Mouse (Mus musculus): ENCODE data around the gene Pdcd10. TPM values are rescaled to one million over a fixed set of nuclear protein-coding genes. Genes with fewer than 3 reads are reported as not detected.

Gene Pdcd10
- 67.7 and 69.5 TPM in 2 replicates for total RNA-seq (2015)
- 95.9 and 129 TPM in 2 replicates for total RNA-seq (2017)

- peak; percentile 86 for ATAC-seq (replicated peaks; ENCODE audit: poor library complexity)
Observed at GRCm38 (mm10) chr3:75556695-75557291, at the start of gene Pdcd10. TSS of gene Pdcd10 (minus strand) at chr3:75556856.

GRCm38 (mm10) chr3:75584898-75585297 lies 28.2 kb upstream of the Pdcd10 start:
- no peak for ATAC-seq (replicated peaks; ENCODE audit: poor library complexity)

DNA sequence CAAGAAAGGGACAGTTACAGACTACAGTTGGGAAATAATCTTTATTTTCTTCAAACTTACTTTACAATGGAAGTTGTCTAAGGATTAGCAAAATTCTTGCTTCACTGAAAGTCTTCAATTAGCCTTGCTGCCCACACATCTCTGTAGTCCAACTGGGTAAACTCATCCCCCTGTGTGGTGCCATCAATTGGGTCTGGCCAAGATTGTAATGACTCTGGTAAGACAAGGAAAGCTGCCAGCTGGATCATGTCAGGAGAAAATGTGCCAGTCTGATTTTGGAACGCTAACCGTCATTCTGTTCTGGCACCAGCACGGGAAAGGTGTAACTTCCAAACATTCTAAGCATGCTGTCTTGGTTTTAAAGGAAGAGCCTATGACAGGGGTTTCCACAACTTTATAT lies 26.6 kb upstream of the Pdcd10 start:
- no peak for ATAC-seq (replicated peaks; ENCODE audit: poor library complexity)

DNA sequence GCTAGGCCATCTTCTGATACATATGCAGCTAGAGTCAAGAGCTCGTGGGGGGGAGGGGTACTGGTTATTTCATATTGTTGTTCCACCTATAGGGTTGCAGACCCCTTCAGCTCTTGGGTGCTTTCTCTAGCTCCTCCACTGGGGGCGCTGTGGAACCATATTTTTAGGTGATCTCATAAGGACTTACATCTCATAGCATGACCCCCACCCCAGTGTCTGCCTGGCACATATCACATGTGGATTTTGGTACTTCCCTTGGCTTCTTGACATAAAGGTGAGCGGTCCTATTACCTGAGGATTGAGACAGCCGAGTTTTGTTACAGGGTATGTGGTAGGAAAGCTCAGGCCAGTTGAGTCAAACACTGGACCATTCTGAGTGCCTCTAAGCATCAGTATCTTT lies 22.7 kb upstream of the Pdcd10 start:
- peak; percentile 65 for ATAC-seq (replicated peaks; ENCODE audit: poor library complexity)

- ATAC-seq (replicated peaks; ENCODE audit: poor library complexity), result peak; percentile 46
Observed at GRCm38 (mm10) chr3:75575582-75575981, 18.9 kb upstream of the Pdcd10 start.

- ATAC-seq (replicated peaks; ENCODE audit: poor library complexity), result no peak
Observed at GRCm38 (mm10) chr3:75574074-75574473, 17.4 kb upstream of the Pdcd10 start.

DNA sequence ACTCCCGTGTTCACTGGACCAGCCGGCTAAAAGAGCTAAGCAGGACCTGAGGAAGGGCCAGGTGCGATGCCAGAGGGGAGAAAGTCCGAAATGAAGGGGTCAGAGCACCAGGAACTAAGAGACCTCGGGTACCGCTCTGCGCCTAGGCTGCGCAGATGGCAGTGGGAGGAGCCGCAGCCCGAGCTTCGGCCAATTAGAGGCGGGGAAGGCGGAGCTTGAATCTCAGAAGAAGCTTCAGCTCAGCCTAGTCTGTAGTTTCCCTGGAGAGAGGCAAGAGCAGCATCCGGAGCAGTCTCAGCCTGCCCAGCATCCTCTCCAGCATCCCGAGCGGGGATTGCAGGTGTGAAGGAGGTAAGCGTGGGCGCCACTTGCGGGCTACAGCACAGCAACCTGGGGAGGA lies 636 bp upstream of the Pdcd10 start, which contains the start of gene Serpini1:
Gene Serpini1, plus strand, starts transcription at position 256 of the 400 bp plus-strand sequence.
- ATAC-seq (replicated peaks; ENCODE audit: poor library complexity), result peak; percentile 74

DNA sequence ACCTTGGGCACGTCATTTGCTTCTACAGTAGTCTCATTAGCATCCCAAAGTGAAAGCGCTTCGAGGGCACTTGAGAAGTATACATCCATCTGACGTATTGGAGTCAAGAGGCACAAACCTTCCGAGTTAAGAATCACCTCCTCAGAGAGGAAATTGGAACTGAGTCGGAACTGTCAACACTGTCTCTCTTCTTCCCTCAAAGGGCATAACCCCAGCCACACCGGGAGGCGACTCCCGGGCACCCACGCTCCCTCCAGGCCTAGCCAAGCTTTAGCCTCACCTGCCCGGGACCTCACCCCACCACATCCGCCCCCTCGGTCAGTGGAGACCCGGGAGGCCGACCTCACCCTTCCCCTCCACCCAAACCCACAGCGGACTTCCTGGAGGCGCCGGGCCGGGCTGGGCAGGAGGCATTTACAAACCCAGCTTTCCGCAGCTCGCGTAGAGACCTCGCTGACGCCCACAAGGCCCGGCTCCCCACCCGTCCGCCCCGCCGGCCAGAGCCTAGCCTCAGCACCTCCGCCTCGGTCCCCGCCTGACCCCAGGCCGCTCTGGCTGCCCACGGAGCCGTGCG lies 448 bp downstream of the Pdcd10 start:
- peak; percentile 21 for ATAC-seq (replicated peaks; ENCODE audit: poor library complexity)

- ATAC-seq (replicated peaks; ENCODE audit: poor library complexity), result no peak
Observed at GRCm38 (mm10) chr3:75551248-75551647, 5.4 kb downstream of the Pdcd10 start.

DNA sequence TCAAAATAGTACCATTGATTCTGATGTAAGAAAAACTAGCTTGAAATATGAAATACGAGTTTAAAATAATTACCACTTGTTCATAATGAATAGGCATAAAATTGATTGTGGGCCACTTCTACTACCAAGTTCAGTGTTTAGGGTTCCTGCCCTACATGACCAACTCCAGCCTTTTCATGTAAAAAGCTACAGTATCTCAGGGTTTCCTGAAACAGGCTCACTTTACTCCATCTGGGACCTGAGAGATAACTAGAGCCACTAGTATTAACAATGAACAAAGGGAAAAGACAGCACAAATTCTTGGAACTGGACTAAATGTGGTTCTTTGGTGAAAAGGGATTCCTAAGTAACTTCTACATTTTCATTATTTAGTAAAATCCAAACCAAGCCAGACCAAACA lies 12.4 kb downstream of the Pdcd10 start:
- peak; percentile 77 for ATAC-seq (replicated peaks; ENCODE audit: poor library complexity)

DNA sequence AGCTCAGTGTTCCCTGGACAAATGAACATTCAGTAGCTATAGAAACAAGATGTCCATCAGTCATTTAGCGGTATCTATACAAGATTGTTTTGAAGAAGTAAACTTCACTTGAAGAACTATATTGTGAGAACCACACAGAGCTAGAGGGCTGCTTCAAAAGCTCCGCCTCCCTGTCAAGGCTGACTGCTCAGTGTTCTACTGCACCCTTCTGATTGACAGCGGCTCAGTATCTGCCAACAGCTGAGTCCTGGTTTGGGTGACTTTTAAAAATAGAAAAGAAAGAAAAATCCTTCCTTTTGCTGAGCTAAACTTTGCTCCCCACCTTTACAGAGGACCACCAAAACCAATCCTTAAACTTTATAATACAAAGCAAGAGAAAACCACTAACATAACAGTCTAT lies 13.8 kb downstream of the Pdcd10 start:
- peak; percentile 80 for ATAC-seq (replicated peaks; ENCODE audit: poor library complexity)

DNA sequence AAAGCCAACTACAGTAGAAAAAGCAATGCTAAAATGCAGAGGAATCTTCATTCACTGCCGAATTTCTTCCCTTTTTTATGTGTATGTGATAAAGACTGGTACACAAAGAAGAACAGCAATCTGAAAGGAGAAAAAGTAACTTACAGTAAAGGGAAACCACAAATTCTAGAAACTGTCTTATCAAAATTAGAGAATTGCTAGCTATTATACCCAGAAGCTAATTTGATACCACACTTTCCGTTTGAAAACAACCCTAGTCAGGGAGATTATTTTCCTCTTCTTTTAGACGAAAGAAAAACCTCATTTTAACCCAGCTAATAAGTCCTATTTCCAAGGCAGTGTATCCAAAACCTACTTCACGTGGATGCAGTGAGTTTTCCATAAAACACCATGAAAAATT lies 15.4 kb downstream of the Pdcd10 start:
- no peak for ATAC-seq (replicated peaks; ENCODE audit: poor library complexity)

- peak; percentile 76 for ATAC-seq (replicated peaks; ENCODE audit: poor library complexity)
Observed at GRCm38 (mm10) chr3:75534045-75534834, 22.4 kb downstream of the Pdcd10 start.

GRCm38 (mm10) chr3:75531074-75531473 lies 25.6 kb downstream of the Pdcd10 start:
- ATAC-seq (replicated peaks; ENCODE audit: poor library complexity), result no peak

GRCm38 (mm10) chr3:75522527-75522926 lies 34.1 kb downstream of the Pdcd10 start:
- no peak for ATAC-seq (replicated peaks; ENCODE audit: poor library complexity)

- no peak for ATAC-seq (replicated peaks; ENCODE audit: poor library complexity)
Observed at GRCm38 (mm10) chr3:75521314-75521713, 35.3 kb downstream of the Pdcd10 start.

DNA sequence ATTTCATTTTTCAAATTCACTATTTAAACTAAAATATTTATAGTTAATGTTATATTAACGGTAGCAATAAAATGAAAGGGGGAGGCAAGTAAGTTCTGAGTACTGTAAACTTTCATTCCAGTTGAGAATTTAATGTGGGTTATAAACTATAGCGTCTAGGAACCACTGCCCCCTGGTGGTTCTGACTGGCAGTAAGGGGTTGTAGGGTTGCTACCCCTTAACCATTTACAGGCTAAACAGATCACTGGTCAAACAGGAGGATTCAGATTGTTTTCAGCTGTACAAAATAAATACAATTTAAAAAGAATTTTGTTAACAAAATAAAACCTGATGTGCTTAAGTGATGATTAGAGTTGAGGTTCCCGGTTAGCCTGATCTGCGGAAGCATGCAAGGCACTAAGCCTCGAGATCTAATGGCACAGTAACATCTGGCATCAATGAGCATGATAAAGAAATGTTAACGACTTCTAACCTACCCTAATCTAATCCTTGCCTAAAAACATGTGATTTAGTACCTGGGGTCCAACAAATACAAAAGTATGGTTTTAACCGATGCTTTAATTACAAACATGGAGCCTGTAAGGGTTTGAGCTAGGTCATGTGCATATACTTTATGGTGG lies 38.9 kb downstream of the Pdcd10 start:
- peak; percentile 89 for ATAC-seq (replicated peaks; ENCODE audit: poor library complexity)

DNA sequence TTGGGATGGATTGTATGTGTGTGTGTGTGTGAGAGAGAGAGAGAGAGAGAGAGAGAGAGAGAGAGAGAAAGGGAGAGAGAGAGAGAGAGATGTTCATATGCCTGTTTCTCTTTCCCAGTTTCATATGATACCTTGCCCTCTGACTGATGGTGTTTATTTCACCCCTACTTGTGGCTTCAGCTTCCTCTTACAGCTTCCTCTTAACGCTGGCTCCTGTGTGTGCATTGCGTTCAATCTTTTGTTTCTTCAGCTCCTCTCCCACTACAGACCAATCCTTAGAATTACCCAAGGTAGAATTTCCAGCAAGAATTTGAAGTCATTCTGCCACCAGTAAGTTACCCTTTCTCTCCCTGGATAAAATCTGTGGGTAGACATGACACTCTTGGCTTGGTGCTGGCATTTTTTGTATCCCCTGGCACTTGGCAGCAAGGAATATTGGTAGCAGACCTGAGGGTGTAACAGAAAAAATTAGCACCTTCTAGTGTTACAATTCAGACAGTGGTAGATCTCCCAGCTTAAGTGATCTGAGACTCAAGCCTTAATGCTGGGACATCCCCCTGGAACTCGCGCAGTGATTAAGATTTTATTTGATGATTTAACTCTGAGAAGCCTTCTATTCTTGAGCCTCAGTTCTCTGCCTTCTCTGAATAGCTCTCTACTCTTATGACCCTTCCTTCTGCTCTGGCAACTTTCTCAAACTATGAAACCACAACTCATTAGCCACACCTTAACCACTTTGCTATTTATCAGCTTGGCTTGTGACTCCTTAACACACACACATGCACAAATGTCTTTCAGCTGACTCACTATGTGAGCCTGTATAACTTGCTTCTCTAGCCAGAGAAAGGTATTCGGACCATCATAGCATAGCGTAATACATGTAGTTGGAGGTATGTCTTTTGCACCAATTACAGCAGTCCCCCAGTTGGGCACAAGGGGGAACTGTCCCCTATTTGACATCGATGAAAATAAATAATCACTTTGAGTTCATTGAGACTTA lies 57.4 kb downstream of the Pdcd10 start:
- ATAC-seq (replicated peaks; ENCODE audit: poor library complexity), result peak; percentile 93

DNA sequence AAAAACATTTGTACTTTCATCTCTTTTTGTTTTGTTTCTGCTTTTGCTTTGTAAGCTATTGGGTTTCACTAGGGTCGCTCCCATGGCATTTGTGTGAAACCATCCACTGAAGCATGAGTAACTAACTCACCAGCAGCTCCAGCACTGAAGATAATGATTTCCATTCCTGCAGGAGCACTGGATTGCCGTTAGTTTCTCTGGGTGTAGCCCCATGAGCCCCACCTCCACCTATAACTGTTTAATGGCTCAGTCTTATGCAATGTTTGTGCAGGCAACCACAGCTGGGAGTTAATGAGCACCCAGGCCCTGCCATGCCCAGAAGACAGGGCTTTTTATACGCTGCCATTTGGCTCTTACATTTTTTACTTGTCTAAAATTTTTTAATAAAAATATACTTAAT lies 63.7 kb downstream of the Pdcd10 start:
- ATAC-seq (replicated peaks; ENCODE audit: poor library complexity), result no peak

DNA sequence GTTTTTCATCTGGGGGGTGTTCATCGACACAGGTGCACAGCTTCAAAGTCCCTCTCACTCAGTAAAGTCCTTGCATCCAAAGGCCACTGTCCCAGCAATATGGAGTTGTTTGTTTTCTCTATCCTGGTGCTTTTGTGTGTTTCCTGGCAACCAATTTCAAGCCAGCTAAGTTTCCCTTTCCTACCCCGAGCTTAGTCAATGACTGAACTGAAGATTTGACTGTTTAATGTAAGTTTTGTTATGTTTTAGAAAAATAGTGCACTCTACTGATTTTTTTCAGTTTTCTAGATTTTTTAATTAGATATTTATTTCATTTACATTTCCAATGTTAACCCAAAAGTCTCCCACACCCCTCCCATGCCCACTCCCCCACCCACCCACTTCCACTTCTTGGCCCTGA lies 74.6 kb downstream of the Pdcd10 start, which contains the start of gene Wdr49:
Gene Wdr49, minus strand, starts transcription at position 101 of the 400 bp plus-strand sequence.
- ATAC-seq (replicated peaks; ENCODE audit: poor library complexity), result no peak

Measured in megakaryocyte progenitor cell, adult 5-6 weeks (primary cell).